Mouse (Mus musculus) embryonic facial prominence, embryonic 11.5 days (tissue): ENCODE measurements around the gene Taf10. TPM values are rescaled to one million over a fixed set of nuclear protein-coding genes. Genes with fewer than 3 reads are reported as not detected.
"Not testable (repeated sequence)": the region's sequence is repeated elsewhere in the genome, so short reads cannot be mapped to it uniquely, and the experiment has no call there.

Source experiments
- ATAC-seq: fragments of 200-750 bp; cut with Nextera tagmentation; replicated peaks from 2 replicates; pipeline ENCODE4 v1.8.0; 2017; ENCODE audit warnings: low read depth; ENCODE audit not compliant: insufficient number of reproducible peaks, low FRiP score, low TSS enrichment
- DNase-seq: peaks from one replicate; pipeline ENCODE4 v3.0.0-alpha.2; 2015; ENCODE audit warnings: low spot score
- H3K27ac ChIP-seq: fragments of 300-500 bp; sonication (generic); replicated peaks from 2 replicates; pipeline ENCODE4 v1.5.1; 2014; ENCODE audit warnings: mild to moderate bottlenecking, low read depth, low read length, control low read depth
- H3K27me3 ChIP-seq: fragments of 300-500 bp; sonication (generic); 2 replicates; pipeline ENCODE4 v1.6.1; 2014; ENCODE audit warnings: mild to moderate bottlenecking, low read length, moderate library complexity, mixed read lengths; ENCODE audit not compliant: control insufficient read depth, insufficient read depth
- H3K36me3 ChIP-seq: fragments of 300-500 bp; sonication (generic); replicated peaks from 2 replicates; pipeline ENCODE4 v1.6.1; 2014; ENCODE audit warnings: low read depth, mild to moderate bottlenecking, low read length, moderate library complexity, mixed read lengths; ENCODE audit not compliant: control insufficient read depth, insufficient read depth
- H3K4me1 ChIP-seq: fragments of 300-500 bp; sonication (generic); 2 replicates; pipeline ENCODE4 v1.6.1; 2014; ENCODE audit warnings: low read length, mixed read lengths; ENCODE audit not compliant: control insufficient read depth, insufficient read depth
- H3K4me2 ChIP-seq: fragments of 300-500 bp; sonication (generic); 2 replicates; pipeline ENCODE4 v1.6.1; 2014; ENCODE audit warnings: low read depth, mild to moderate bottlenecking, control low read depth, low read length, moderate library complexity
- H3K4me3 ChIP-seq: fragments of 300-500 bp; sonication (generic); 2 replicates; pipeline ENCODE4 v1.5.1; 2014; ENCODE audit warnings: low read depth, low read length, control low read depth
- H3K9ac ChIP-seq: fragments of 300-500 bp; sonication (generic); replicated peaks from 2 replicates; pipeline ENCODE4 v1.6.1; 2014; ENCODE audit warnings: mild to moderate bottlenecking, control low read depth, low read length
- H3K9me3 ChIP-seq: fragments of 300-500 bp; sonication (generic); replicated peaks from 2 replicates; pipeline ENCODE4 v1.6.1; 2016; ENCODE audit warnings: mild to moderate bottlenecking, low read length, inconsistent platforms, mixed read lengths; ENCODE audit not compliant: control insufficient read depth
- WGBS: fragments of 180-500 bp; shearing (Covaris S2); extraction: QIAGEN DNeasy Blood & Tissue Kit; methylation state at CpG from one replicate; pipeline ENCODE4 v1.1.7; 2014; 5-methylcytosine and 5-hydroxymethylcytosine counted together
- polyA plus RNA-seq: library from polyadenylated mRNA; unstranded; fragments of >200 nt; fragmentation: Nextera tagmentation; extraction: Ambion mirVana; gene quantifications from 2 replicates; pipeline ENCODE4 v1.2.1, GENCODE M21; 2014

Gene Taf10
- polyA plus RNA-seq, 1 experiment from 2014 or later: 168 TPM

DNA sequence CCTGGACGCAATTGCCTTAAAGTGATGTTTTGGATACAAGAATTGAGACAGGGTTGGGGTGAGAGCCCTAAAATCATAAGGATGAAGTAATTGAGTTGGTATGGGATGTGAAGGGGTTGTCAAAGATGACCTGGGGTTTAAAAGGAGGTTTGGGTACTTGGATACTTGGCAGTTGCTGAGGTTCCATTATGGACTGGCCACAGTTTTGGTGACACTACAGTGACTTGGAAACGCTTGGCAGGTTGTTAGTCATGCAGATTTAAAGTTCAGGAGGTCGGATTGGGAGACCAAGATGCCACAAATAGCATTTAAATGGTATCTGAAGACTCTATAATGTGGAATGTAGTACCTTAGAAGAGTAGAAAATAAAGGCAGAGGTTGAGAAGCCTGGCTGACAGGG, 6.5 kb downstream of the Taf10 start:
- H3K27me3 ChIP-seq: no peaks in the 10 kb centered on the region
- WGBS: 32% methylated on average over 3 of the region's 3 CpGs
- H3K9ac ChIP-seq: peak overlapping the region; percentile 80
- H3K36me3 ChIP-seq: peaks cover 7% of the 10 kb centered on the region
- ATAC-seq (no peak), DNase-seq (no peak)
- no peak overlapping the region for H3K27ac ChIP-seq
- no peaks in the 10 kb centered on the region for H3K4me1 ChIP-seq
- H3K4me2 ChIP-seq: peak overlapping the region; percentile 86
- no peaks in the 10 kb centered on the region for H3K9me3 ChIP-seq
- peak overlapping the region; percentile 87 for H3K4me3 ChIP-seq

DNA sequence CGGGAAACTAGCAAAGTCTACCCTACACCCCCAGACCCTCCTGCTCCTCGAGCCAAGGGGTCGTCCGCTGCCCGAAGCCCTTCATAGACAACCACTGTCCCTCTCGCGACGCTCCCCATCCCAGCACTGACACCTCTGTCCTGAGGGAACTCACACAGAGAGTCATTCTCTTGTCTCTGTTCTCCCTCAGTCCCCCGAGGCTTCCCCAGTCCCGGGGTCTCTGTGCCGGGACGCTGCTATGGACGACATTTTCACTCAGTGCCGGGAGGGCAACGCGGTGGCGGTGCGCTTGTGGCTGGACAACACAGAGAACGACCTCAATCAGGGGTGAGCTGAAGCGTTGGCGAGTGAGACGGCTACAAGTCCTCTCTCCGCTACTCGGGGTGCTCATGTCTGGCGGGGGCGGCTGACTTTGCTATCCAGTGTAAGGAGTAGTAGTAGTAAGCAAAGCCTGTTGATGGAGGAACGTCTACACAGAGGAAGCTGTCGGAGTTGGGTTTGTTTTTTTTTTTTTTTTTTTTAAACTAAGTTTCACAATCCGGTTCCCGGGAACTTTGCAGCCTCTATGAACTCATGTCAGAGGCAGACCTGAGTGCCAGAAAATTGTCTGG, 7.1 kb downstream of the Taf10 start, which contains the start of gene Rrp8:
Rrp8 (minus strand) TSS at position 475 of the 611 bp plus-strand sequence.
- Histone ChIP-seq H3K4me1 (no peaks in the 10 kb centered on the region), H3K9ac (peak within 1 kb of the TSS; percentile 80), H3K9me3 (no peaks in the 10 kb centered on the region), H3K27me3 (no peaks in the 10 kb centered on the region), H3K4me2 (peak within 1 kb of the TSS; percentile 86), H3K27ac (peak within 1 kb of the TSS; percentile 67), H3K4me3 (peak within 1 kb of the TSS; percentile 87), H3K36me3 (peaks cover 8% of the 10 kb centered on the region)
- WGBS: under 1% methylated on average over 30 of the region's 30 CpGs
- ATAC-seq (peak; percentile 2), DNase-seq (no peak)

DNA sequence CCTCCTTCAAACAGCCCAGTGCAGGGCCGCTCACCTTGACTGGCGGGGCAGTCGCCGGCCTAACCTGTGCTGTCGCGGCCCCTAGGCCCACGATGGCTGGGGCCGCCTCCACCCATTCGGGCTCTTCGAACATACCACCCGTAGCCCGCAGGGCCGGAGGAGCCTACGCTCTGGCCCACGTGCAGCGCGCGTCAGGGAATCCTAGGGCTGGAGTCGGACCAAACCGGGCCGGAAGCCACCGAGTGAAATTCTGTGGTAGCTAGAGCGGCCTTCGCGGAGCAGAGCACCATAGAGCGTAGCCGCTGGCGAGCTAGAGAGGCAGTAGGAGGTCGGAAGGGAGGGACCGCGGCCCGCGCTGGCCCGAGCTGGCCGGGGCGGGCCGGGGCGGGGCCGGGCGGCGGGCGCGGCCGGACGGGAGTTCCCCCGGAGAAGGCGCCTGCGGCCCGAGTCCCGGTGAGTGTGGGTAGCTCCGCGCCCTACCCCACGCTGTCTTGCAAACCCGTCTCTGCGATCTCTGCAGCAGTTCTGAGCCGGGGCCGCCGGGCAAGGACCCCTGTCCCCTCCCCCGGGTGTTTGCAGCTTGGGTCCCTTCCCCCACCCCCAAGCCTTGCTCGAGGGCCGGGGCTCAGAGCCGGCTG, 7.8 kb downstream of the Taf10 start, which contains the start of gene Ilk:
Ilk (plus strand) TSS at position 329 of the 638 bp plus-strand sequence.
- ATAC-seq (peak; percentile 97), DNase-seq (peak; percentile 91)
- no peaks in the 10 kb centered on the region for H3K27me3 ChIP-seq
- H3K27ac ChIP-seq: peak within 1 kb of the TSS; percentile 67
- peak within 1 kb of the TSS; percentile 86 for H3K4me2 ChIP-seq
- peaks cover 7% of the 10 kb centered on the region for H3K36me3 ChIP-seq
- H3K4me1 ChIP-seq: no peaks in the 10 kb centered on the region
- H3K9me3 ChIP-seq: no peaks in the 10 kb centered on the region
- peak within 1 kb of the TSS; percentile 80 for H3K9ac ChIP-seq
- H3K4me3 ChIP-seq: peak within 1 kb of the TSS; percentile 87
- WGBS: under 1% methylated on average over 51 of the region's 62 CpGs

DNA sequence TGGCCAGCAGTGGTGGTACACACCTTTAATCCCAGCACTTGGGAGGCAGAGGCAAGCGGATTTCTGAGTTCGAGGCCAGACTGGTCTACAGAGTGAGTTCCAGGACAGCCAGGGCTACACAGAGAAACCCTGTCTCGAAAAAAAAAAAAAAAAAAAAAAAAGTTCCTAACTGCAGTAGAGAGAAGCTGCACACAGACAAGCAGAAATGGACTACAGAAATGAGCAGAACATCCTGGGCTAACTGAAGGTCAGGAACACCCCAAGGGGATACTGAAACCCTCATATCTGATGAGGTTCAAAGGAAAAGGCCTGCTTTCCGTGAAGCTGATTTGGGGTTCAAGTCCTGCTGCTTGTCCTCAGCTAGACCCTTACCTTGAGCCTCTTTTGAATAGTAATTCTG, 8.7 kb downstream of the Taf10 start:
- peak overlapping the region; percentile 80 for H3K9ac ChIP-seq
- H3K4me2 ChIP-seq: peak overlapping the region; percentile 86
- DNase-seq, H3K27ac ChIP-seq, H3K27me3 ChIP-seq, H3K4me1 ChIP-seq, H3K36me3 ChIP-seq, H3K9me3 ChIP-seq, ATAC-seq: not testable (repeated sequence)
- H3K4me3 ChIP-seq: peak overlapping the region; percentile 87
- 51% methylated on average over 4 of the region's 4 CpGs for WGBS

DNA sequence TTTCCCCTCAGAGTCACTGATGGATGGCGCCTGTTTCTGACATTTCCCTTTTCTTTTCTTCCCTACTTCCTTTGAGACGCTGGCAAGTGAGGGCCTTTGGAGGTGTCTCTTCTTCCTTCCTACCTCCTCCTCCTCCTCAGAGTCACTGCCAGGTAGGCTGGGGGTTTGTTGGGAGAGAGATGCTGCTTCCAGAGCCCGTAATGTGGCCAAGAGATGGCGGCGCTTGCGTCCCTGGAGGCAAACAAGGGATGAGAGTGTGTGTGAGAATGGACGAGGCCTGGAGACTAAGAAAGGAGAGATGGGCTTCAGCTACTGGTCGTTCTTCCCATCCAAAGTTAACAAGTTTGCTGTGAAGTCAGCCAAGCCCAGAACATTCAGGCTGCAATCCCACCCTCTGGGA, 9.3 kb downstream of the Taf10 start:
- WGBS: 87% methylated on average over 8 of the region's 8 CpGs
- ATAC-seq (no peak), DNase-seq (no peak)
- Histone ChIP-seq H3K9me3 (no peaks in the 10 kb centered on the region), H3K27ac (no peak overlapping the region), H3K4me2 (no peak overlapping the region), H3K4me1 (no peaks in the 10 kb centered on the region), H3K4me3 (no peak overlapping the region), H3K27me3 (no peaks in the 10 kb centered on the region), H3K9ac (no peak overlapping the region), H3K36me3 (peaks cover 7% of the 10 kb centered on the region)

DNA sequence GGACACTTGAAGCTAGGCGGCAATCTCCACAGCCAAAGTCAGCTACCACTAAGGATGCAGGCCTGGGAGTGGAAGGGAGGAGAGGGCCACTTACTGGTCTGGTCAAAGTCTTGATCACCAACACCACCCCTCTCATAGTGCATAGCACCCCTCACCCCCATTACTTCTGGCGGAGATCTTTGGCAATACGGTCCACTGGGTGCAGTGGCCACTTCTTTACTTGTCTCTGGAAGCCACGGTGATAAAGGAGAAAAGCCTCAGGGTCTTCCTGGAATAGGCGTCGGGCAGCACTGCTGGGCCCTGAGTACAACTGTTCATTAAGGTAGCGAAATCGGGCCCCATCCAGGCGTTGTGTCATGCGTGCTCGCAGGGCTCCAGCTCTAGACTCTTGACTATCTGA, 10.3 kb downstream of the Taf10 start:
- H3K36me3 ChIP-seq: peaks cover 7% of the 10 kb centered on the region
- H3K27me3 ChIP-seq: no peaks in the 10 kb centered on the region
- no peak for DNase-seq
- H3K9me3 ChIP-seq: no peaks in the 10 kb centered on the region
- ATAC-seq: no peak
- 93% methylated on average over 11 of the region's 11 CpGs for WGBS
- H3K4me1 ChIP-seq: no peaks in the 10 kb centered on the region
- H3K4me2 ChIP-seq: no peak overlapping the region
- no peak overlapping the region for H3K9ac ChIP-seq
- H3K27ac ChIP-seq: no peak overlapping the region
- no peak overlapping the region for H3K4me3 ChIP-seq

DNA sequence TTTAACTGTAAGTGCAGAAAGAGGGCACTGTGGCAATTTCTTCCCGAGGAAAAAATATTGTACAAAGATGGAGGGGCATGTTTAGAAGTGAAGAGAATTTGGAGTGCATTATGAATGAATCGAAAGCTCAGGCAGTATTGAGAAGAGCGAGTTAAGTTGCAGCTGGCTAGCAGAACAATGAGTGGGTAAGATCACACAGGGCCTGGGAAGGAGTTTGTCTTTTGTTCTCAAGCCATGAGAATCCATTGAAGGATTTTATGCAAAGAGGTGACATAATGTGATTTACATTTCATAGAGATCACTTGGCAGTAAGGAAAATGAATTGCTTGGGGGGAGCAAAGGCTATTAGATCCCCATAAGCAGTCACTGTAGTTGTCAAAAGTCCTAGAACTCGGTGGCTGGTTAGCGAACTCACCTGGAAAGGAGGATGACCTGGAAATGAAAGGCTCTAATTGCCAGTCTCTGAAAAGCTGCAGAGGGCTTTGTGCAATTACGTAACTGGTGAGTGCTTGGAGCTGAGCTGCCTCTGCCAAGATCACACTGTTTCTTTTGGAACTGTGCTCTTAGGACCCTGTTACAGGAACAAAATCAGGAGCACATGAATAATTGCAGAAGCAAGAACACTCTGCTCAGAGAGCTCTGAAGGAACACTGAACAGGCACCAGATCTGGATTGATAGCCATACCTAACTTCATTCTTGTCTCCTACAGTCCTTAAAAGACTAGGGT, 15.3 kb downstream of the Taf10 start:
- 80% methylated on average over 6 of the region's 6 CpGs for WGBS
- DNase-seq: no peak
- H3K4me3 ChIP-seq: no peak overlapping the region
- H3K4me2 ChIP-seq: no peak overlapping the region
- no peak overlapping the region for H3K27ac ChIP-seq
- H3K36me3 ChIP-seq: peaks cover 3% of the 10 kb centered on the region; the same call in 1 of the 2 replicates
- H3K4me1 ChIP-seq: no peaks in the 10 kb centered on the region
- H3K9ac ChIP-seq: no peak overlapping the region
- no peaks in the 10 kb centered on the region for H3K27me3 ChIP-seq
- H3K9me3 ChIP-seq: no peaks in the 10 kb centered on the region
- ATAC-seq: no peak

DNA sequence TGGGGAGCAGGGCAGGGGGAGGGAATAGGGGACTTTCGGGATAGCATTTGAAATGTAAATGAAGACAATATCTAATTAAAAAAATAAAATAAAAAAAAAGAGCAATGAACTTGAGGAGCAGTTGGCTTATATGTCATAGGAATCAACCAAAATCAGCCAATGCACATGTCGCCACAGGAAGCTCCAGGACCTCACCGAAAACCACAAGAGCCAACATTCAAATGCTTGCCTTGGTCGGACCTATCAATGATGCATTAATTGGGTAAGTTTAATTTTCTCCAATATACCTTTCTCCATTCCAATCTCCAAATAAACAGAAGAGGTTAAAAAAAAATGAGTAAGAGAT, 17.2 kb downstream of the Taf10 start:
- WGBS: 97% methylated on average over 4 of the region's 4 CpGs
- H3K4me2 ChIP-seq: no peak overlapping the region
- no peaks in the 10 kb centered on the region for H3K36me3 ChIP-seq
- no peaks in the 10 kb centered on the region for H3K4me1 ChIP-seq
- ATAC-seq: no peak
- no peaks in the 10 kb centered on the region for H3K9me3 ChIP-seq
- no peaks in the 10 kb centered on the region for H3K27me3 ChIP-seq
- no peak overlapping the region for H3K9ac ChIP-seq
- H3K27ac ChIP-seq: no peak overlapping the region
- no peak for DNase-seq
- no peak overlapping the region for H3K4me3 ChIP-seq
